Mouse (Mus musculus) cortical plate, adult 2 months (tissue): ENCODE data around the gene Lrrc9. TPM values are rescaled to one million over a fixed set of nuclear protein-coding genes. Genes with fewer than 3 reads are reported as not detected.
A peak's percentile ranks its signal among the peaks of the same experiment; 100 is the strongest.

Source experiments
- H3K27ac ChIP-seq: fragments of 200-500 bp; 2 replicates; pipeline ENCODE4 v1.5.1; 2012; ENCODE audit warnings: low read length, control low read depth, inconsistent platforms; ENCODE audit not compliant: insufficient read depth
- H3K4me1 ChIP-seq: fragments of 200-500 bp; 2 replicates; pipeline ENCODE4 v1.6.1; 2011; ENCODE audit warnings: low read length; ENCODE audit not compliant: control insufficient read depth, insufficient read depth
- H3K4me3 ChIP-seq: fragments of 200-500 bp; 2 replicates; pipeline ENCODE4 v1.5.1; 2011; ENCODE audit warnings: mild to moderate bottlenecking, low read length, control low read depth; ENCODE audit not compliant: insufficient read depth
- CTCF ChIP-seq: fragments of 200-500 bp; IDR thresholded peaks from 2 replicates; pipeline ENCODE4 v1.5.1; 2011; ENCODE audit warnings: mild to moderate bottlenecking, control low read depth, low read length; ENCODE audit not compliant: insufficient read depth; ENCODE audit errors: extremely low read depth
- POLR2A ChIP-seq: fragments of 200-500 bp; IDR thresholded peaks from 2 replicates; pipeline ENCODE4 v1.6.1; 2011; ENCODE audit warnings: mild to moderate bottlenecking, low read length, control low read depth; ENCODE audit not compliant: insufficient read depth; ENCODE audit errors: extremely low read depth
- polyA plus RNA-seq: library from polyadenylated mRNA; depleted of rRNA; stranded (reverse); fragments of >200 nt; gene quantifications from 2 replicates; pipeline ENCODE4 v1.2.3, GENCODE M21; 2012; rRNA removed

Gene Lrrc9
- polyA plus RNA-seq: 0.62 and 0.79 TPM in 2 replicates

DNA sequence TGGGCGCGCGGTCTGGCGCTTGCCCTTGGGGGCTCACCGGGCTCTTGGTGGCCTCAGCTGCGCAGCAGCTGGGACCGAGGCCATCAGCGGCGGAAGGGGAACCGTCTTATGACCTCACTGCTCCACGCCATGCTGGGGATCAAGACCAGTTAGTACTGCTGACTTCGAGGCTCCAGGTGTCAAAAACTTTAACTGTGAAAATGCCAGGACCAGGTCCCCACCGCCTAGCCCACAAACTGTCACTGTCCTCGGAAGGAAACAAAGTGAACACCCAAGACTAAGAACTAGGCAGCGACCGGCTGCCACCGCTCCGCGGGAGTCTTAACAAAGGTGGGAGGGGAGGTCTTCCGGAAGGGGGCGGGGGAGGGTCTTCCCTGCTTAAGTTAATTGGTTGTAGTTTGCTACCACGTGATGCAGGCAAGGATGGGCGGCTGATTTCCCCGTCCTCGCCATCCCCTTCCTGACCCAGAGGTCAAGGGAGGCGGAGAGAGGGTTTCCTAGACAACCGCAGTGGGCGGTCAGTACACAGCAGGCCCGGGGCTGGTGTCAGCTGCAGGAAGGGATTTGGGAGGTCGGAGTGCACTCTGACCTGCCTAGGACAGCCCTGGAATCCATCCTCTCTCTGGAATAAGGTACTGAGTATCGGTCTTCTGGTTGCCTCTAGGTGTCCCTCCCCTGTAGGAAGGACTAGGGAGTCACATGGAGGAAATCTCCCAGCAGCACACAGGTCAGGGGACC is at the start of gene Lrrc9:
TSS of gene Lrrc9 (plus strand) at position 28 of the 738 bp plus-strand sequence.
- TF ChIP-seq POLR2A (no peak), CTCF (no peak)
- Histone ChIP-seq H3K27ac (no peak within 1 kb of the TSS), H3K4me3 (peak within 1 kb of the TSS; percentile 8; the same call in 1 of the 2 replicates)

DNA sequence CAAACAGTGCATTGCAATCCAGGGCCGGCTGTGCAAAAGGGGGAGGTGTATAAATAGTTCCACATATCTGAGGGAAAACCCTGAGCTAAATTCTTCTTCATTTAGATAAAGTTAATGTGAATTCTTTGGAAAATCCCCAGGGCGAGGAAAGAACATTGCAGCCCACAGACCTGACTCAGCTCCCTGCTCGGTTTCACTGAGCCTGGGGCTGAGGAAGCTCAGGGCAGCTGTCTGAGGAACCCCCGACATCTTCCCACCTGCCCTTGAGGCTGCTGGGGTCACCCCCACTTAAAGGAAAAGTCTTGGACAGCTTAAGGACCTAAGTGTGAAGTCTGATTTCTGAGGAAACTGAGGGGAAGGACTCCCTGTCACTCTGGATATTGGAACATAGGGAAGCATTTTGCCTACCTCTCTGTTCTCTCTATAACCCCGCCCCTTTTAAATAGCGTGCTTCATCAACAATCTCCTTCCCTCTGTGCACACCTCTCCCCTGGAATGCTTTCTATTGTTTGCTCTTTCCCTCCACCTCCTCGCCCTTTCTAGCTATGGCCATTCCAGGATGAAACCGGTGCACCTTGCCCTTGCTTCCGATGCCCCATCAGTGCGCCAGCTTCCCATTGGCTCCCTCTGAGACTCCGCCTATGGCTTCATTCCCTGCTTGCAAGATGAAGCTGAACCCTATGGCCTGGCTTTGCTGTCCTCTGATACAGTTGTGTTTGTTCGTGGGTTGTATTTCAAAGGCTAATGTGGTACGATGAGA is 48.4 kb upstream of the Lrrc9 start:
- H3K27ac ChIP-seq: no peak overlapping the region
- no peak overlapping the region for H3K4me3 ChIP-seq
- TF ChIP-seq POLR2A: no peak
- no peak for TF ChIP-seq CTCF
- H3K4me1 ChIP-seq: peaks cover 13% of the 10 kb centered on the region

More for the DNA sequence above, at the start of gene Lrrc9:
- no peaks in the 10 kb centered on the region for H3K4me1 ChIP-seq

DNA sequence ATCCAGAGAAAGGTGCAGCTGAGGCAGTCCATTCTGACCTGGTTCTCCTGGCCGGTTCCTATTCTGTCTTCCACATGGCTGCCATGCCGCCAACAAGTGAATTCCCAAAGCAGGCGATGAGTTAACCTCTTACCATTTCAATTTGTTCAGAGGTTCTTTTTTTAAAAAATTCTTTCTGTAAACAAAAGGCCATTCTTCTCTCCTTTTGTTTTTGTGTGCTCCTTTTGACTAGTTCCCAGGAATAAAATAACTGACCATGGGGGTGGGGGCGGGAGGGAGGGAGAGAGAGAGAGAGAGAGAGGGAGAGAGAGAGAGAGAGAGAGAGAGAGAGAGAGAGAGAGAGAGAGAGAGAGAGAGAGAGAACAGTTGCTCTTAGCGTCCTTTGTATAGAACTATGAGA is 36.6 kb upstream of the Lrrc9 start:
- TF ChIP-seq POLR2A: no peak
- no peak for TF ChIP-seq CTCF
- H3K4me3 ChIP-seq: no peak overlapping the region
- no peaks in the 10 kb centered on the region for H3K4me1 ChIP-seq
- H3K27ac ChIP-seq: no peak overlapping the region

DNA sequence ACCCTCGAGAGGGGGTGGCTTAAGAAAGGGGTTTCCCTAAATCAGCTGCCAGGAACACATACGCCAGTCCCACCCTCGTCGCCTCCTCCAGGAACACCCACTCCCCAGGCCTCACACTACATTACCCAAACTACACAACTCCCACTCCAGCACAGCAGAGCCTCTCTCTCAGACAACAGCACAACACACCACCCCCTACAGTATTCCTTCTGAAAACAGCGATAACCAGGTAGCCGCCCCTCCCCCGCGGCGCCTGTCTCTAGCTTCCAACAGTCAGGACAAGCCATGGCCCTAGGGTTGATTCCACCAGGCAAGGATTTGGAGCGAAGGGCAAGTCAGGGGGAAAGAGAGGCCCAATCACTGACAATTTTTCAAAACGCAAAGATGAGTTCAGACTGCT is 34.5 kb upstream of the Lrrc9 start:
- no peak overlapping the region for H3K27ac ChIP-seq
- TF ChIP-seq POLR2A: no peak
- TF ChIP-seq CTCF: no peak

DNA sequence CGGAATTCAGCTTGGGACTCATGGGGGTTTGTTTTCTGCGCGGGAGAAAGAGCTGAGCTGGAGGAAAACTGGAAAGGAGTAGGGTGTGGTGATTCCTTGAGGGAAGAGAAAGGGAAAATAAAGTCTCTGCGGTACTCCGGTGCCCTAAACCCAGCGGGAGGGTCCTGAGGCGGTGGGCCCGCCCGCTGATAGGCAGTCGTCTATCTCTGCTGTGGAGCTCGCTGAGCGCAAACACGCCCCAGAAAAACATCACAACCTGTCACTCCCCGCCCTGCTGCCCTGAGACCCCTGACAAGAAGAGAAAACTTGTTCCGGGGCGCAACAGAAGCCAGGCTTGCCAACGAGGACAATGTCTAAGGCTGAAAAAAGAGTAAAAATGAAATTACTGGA is 34.0 kb upstream of the Lrrc9 start:
- Histone ChIP-seq H3K27ac (0 out of 2 replicates have a peak overlapping the region, but pooled peaks have one; percentile 79), H3K4me1 (no peaks in the 10 kb centered on the region), H3K4me3 (peak overlapping the region; percentile 78)
- TF ChIP-seq CTCF (no peak), POLR2A (no peak)

More for the DNA sequence above, 34.5 kb upstream of the Lrrc9 start:
- no peaks in the 10 kb centered on the region for H3K4me1 ChIP-seq
- H3K4me3 ChIP-seq: peak overlapping the region; percentile 78

- peak overlapping the region; percentile 79 for H3K27ac ChIP-seq
- no peaks in the 10 kb centered on the region for H3K4me1 ChIP-seq
- no peak for TF ChIP-seq CTCF
- TF ChIP-seq POLR2A: 0 out of 2 replicates have a peak, but pooled peaks have one; percentile 44
- H3K4me3 ChIP-seq: peak overlapping the region; percentile 78
These were observed 33.4 kb upstream of the Lrrc9 start for GRCm38 (mm10) chr12:72408111-72408891.

DNA sequence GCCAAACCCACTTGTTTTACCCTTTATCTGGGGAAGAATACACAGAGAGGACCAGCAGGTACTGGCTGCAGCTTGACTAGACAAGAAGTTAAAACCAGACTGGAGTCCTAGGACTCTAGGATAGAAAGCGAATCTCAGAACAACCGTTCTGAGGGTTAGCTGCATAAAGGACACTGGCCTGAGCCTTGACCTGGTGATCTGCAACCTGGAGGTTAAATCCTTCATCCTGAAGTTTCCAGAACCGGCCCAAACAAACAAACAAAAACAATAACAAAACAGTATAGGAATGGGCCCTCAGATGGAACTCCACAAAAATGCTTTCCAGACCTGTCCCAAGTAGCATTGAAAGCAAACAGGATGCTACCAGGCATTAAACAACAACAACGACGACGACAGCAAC is 32.7 kb upstream of the Lrrc9 start, which contains the start of gene Rtn1:
TSS of gene Rtn1 (minus strand) at position 101 of the 400 bp plus-strand sequence.
- Histone ChIP-seq H3K4me3 (peak within 1 kb of the TSS; percentile 78), H3K4me1 (no peaks in the 10 kb centered on the region), H3K27ac (peak within 1 kb of the TSS; percentile 79)
- TF ChIP-seq POLR2A (no peak), CTCF (no peak)

GRCm38 (mm10) chr12:72417762-72418161 is 23.9 kb upstream of the Lrrc9 start:
- H3K4me3 ChIP-seq: no peak overlapping the region
- H3K27ac ChIP-seq: no peak overlapping the region
- H3K4me1 ChIP-seq: no peaks in the 10 kb centered on the region
- TF ChIP-seq POLR2A: no peak
- peak; percentile 70 for TF ChIP-seq CTCF

GRCm38 (mm10) chr12:72422681-72423080 is 19.0 kb upstream of the Lrrc9 start:
- TF ChIP-seq CTCF (no peak), POLR2A (no peak)
- Histone ChIP-seq H3K4me3 (no peak overlapping the region), H3K4me1 (no peaks in the 10 kb centered on the region), H3K27ac (no peak overlapping the region)

DNA sequence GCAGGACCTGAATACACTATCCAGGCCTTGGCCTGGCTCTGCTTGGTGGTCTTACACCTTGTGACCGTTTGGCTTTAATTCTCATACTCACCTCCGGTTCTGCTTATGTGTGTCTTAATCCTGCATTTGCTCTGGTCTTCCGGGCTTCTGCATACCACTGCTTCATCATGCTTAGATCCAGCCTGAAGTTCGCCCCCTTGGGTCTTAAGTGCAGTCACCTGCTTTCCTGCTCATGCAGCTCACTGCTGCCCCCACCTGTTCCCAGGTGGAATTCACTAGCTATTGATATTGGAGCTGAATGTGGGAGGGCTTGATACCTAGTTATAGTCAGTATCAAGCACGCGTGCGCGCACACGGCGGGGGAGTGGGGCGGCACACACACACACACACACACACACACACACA is 13.9 kb upstream of the Lrrc9 start:
- Histone ChIP-seq H3K4me1 (no peaks in the 10 kb centered on the region), H3K4me3 (no peak overlapping the region), H3K27ac (no peak overlapping the region)
- TF ChIP-seq POLR2A (no peak), CTCF (peak; percentile 87)
